Comparison of ENCODE assay signal across 8 mouse cellular contexts in genomic region chr11:94548888-94549690, GRCm38 (mm10). TPM values are rescaled to one million over a fixed set of nuclear protein-coding genes. Genes with fewer than 3 reads are reported as not detected.
DNase-seq lines count a peak whose midpoint lies in the region; ATAC-seq and TF ChIP-seq lines count a peak whose summit lies in the region.

Gene Rsad1, minus strand, starts transcription at chr11:94549255.

- no peaks in the 10 kb centered on the region for H3K79me2 ChIP-seq in CH12.LX (replicated peaks; ENCODE audit: control insufficient read depth, extremely low read depth, insufficient read depth, poor library complexity, severe bottlenecking)

- TF ChIP-seq RAD21 in CH12.LX (IDR thresholded peaks at IDR 0.05; ENCODE audit: low read depth, low read length): peak; percentile 39

- peak; percentile 96 for DNase-seq in CH12.LX (ENCODE audit: extremely low read depth)
- DNase-seq in c-Kit-positive CD71-positive TER-119-negative erythroid progenitor cells, embryonic 14.5 days (ENCODE audit: low read depth): peak; percentile 77
- DNase-seq in heart, postnatal 10 days: peak; percentile 96 to 98
- DNase-seq in large intestine, adult 2 months (ENCODE audit: low read depth, low spot score): peak; percentile 85
- DNase-seq in liver, postnatal 0 days: peak; percentile 94
- peak; percentile 98 for DNase-seq in testis, postnatal 10 days (ENCODE audit: low spot score)

- TF ChIP-seq EP300 in CH12.LX (IDR thresholded peaks at IDR 0.05; ENCODE audit: low read length): no peak; the same call in 1 of the 2 replicates
- TF ChIP-seq EP300 in liver, postnatal 0 days (IDR thresholded peaks at IDR 0.05; ENCODE audit: low read depth): no peak

- peak within 1 kb of the TSS; percentile 32 for H3K9ac ChIP-seq in CH12.LX (ENCODE audit: insufficient read depth, low read depth)
- H3K9ac ChIP-seq in forebrain, embryonic 12.5 days: peak within 1 kb of the TSS; percentile 74
- H3K9ac ChIP-seq in liver, postnatal 0 days (replicated peaks): peak within 1 kb of the TSS; percentile 69
- H3K9ac ChIP-seq in neural tube, embryonic 14.5 days (replicated peaks; ENCODE audit: low read depth, low read length): peak within 1 kb of the TSS; percentile 59

- H3K36me3 ChIP-seq in CH12.LX (replicated peaks in 1 of 2; ENCODE audit: control insufficient read depth in 1 of 2, insufficient read depth in 1 of 2, low read length in 1 of 2): peaks cover 0 to 30% of the 10 kb centered on the region in 2 experiments
- H3K36me3 ChIP-seq in forebrain, embryonic 12.5 days (replicated peaks): no peaks in the 10 kb centered on the region
- no peaks in the 10 kb centered on the region for H3K36me3 ChIP-seq in liver, postnatal 0 days (replicated peaks; ENCODE audit: insufficient read depth, low read length)
- H3K36me3 ChIP-seq in neural tube, embryonic 14.5 days (ENCODE audit: control insufficient read depth, insufficient read depth, low read length): no peaks in the 10 kb centered on the region

- H3K4me3 ChIP-seq in CH12.LX (replicated peaks in 1 of 3; ENCODE audit: low read depth in 2 of 3, low read length in 2 of 3, poor library complexity in 1 of 3): peak within 1 kb of the TSS; percentile 59 to 94 (median 64)
- H3K4me3 ChIP-seq in forebrain, embryonic 12.5 days (replicated peaks): peak within 1 kb of the TSS; percentile 67
- peak within 1 kb of the TSS; percentile 65 for H3K4me3 ChIP-seq in liver, postnatal 0 days (ENCODE audit: low read depth, low read length)
- H3K4me3 ChIP-seq in neural tube, embryonic 14.5 days (ENCODE audit: low read depth, low read length): peak within 1 kb of the TSS; percentile 54

- peak; percentile 86 for ATAC-seq in forebrain, embryonic 12.5 days (ENCODE audit: low FRiP score)
- ATAC-seq in liver, postnatal 0 days: peak; percentile 87
- ATAC-seq in neural tube, embryonic 14.5 days (ENCODE audit: low read depth): peak; percentile 90

- 4% methylated on average over 49 of the region's 49 CpGs for WGBS in forebrain, embryonic 12.5 days
- under 1% methylated on average over 49 of the region's 49 CpGs for WGBS in large intestine, adult 2 months
- WGBS in liver, postnatal 0 days (ENCODE audit: insufficient replicate concordance): 2% methylated on average over 47 of the region's 49 CpGs
- WGBS in neural tube, embryonic 14.5 days: 6% methylated on average over 41 of the region's 49 CpGs

- TF ChIP-seq POLR2A in CH12.LX (IDR thresholded peaks at IDR 0.05; ENCODE audit: low read depth, low read length): peak; percentile 71

- TF ChIP-seq CTCF in CH12.LX (conservative IDR thresholded peaks at IDR 0.05 in 1 of 2, IDR thresholded peaks at IDR 0.05 in 1 of 2; ENCODE audit: low read depth in 2 of 2, low read length in 2 of 2): peak; percentile 77 to 92
- peak; percentile 95 for TF ChIP-seq CTCF in liver, postnatal 0 days (IDR thresholded peaks at IDR 0.05; ENCODE audit: low read depth)

- H3K27me3 ChIP-seq in CH12.LX (replicated peaks): no peaks in the 10 kb centered on the region
- H3K27me3 ChIP-seq in forebrain, embryonic 12.5 days: 0 out of 2 replicates have a peak, but pooled peaks cover 4% of the 10 kb centered on the region
- H3K27me3 ChIP-seq in liver, postnatal 0 days (ENCODE audit: insufficient read depth, low read length): no peaks in the 10 kb centered on the region
- no peaks in the 10 kb centered on the region for H3K27me3 ChIP-seq in neural tube, embryonic 14.5 days (ENCODE audit: control insufficient read depth, insufficient read depth, low read length)

- peaks cover 2 to 25% of the 10 kb centered on the region in 2 experiments for H3K4me1 ChIP-seq in CH12.LX (ENCODE audit: control insufficient read depth in 1 of 2, insufficient read depth in 2 of 2)
- H3K4me1 ChIP-seq in forebrain, embryonic 12.5 days: peaks cover 13% of the 10 kb centered on the region
- H3K4me1 ChIP-seq in liver, postnatal 0 days (ENCODE audit: insufficient read depth): peaks cover 10% of the 10 kb centered on the region
- H3K4me1 ChIP-seq in neural tube, embryonic 14.5 days (ENCODE audit: control insufficient read depth, insufficient read depth, low read length): peaks cover 6% of the 10 kb centered on the region

- peak within 1 kb of the TSS; percentile 56 for H3K27ac ChIP-seq in CH12.LX (ENCODE audit: insufficient read depth, low read depth)
- peak within 1 kb of the TSS; percentile 86 for H3K27ac ChIP-seq in forebrain, embryonic 12.5 days
- H3K27ac ChIP-seq in liver, postnatal 0 days (ENCODE audit: low read depth): peak within 1 kb of the TSS; percentile 81
- H3K27ac ChIP-seq in neural tube, embryonic 14.5 days (ENCODE audit: low read depth, low read length): peak within 1 kb of the TSS; percentile 88

- H3K9me3 ChIP-seq in CH12.LX (replicated peaks; ENCODE audit: low read length): peaks cover 3% of the 10 kb centered on the region
- no peaks in the 10 kb centered on the region for H3K9me3 ChIP-seq in forebrain, embryonic 12.5 days
- no peaks in the 10 kb centered on the region for H3K9me3 ChIP-seq in liver, postnatal 0 days (ENCODE audit: low read length)
- no peaks in the 10 kb centered on the region for H3K9me3 ChIP-seq in neural tube, embryonic 14.5 days (ENCODE audit: control insufficient read depth, low read length)

- intact Hi-C loops in heart, postnatal 10 days (cut with DNase I): loop anchor here (5.0 kb wide), 1 partner anchor 127 kb away; no protein-coding TSS in a partner anchor

- in situ Hi-C loops in CH12.LX (cut with MboI; ENCODE audit: low pct_ligation_motif_present, low pct_unique_long_range_greater_than_20kb, low sequenced_read_pairs): no loop called here

- dilution Hi-C loops in CH12.LX (cut with MboI; ENCODE audit: extremely low pct_ligation_motif_present, extremely low pct_unique_long_range_greater_than_20kb, low sequenced_read_pairs): no loop called here

- H3K4me2 ChIP-seq in CH12.LX (ENCODE audit: insufficient read depth, low read depth, poor library complexity, severe bottlenecking): peak within 1 kb of the TSS; percentile 50
- peak within 1 kb of the TSS; percentile 89 for H3K4me2 ChIP-seq in forebrain, embryonic 12.5 days
- peak within 1 kb of the TSS; percentile 88 for H3K4me2 ChIP-seq in liver, postnatal 0 days (ENCODE audit: low read depth, low read length)
- peak within 1 kb of the TSS; percentile 91 for H3K4me2 ChIP-seq in neural tube, embryonic 14.5 days (ENCODE audit: low read depth, low read length)

TF ChIP-seq in CH12.LX, 34 proteins besides CTCF, POLR2A, EP300 and RAD21 (continues in another document):
- TF ChIP-seq USF2 (conservative IDR thresholded peaks at IDR 0.05; ENCODE audit: low read depth, low read length): no peak
- TF ChIP-seq TCF12 (IDR thresholded peaks at IDR 0.05; ENCODE audit: low read depth, low read length): 0 out of 2 replicates have a peak, but pooled peaks have one; percentile 60
- no peak for TF ChIP-seq CHD2 (IDR thresholded peaks at IDR 0.05; ENCODE audit: low read length)
- no peak for TF ChIP-seq POLR2AphosphoS2 (IDR thresholded peaks at IDR 0.05; ENCODE audit: low read depth, low read length)
- TF ChIP-seq ETS1 (conservative IDR thresholded peaks at IDR 0.05; ENCODE audit: low read depth, low read length): peak; percentile 12; the same call in 1 of the 2 replicates
- peak; percentile 77 for TF ChIP-seq SMC3 (IDR thresholded peaks at IDR 0.05; ENCODE audit: low read depth, low read length)
- TF ChIP-seq JUN (IDR thresholded peaks at IDR 0.05; ENCODE audit: insufficient read depth, low read depth, low read length): no peak
- peak; percentile 58 for TF ChIP-seq USF1 (IDR thresholded peaks at IDR 0.05; ENCODE audit: low read depth, low read length)
- TF ChIP-seq MAFK (IDR thresholded peaks at IDR 0.05; ENCODE audit: insufficient replicate concordance, low read length): no peak
- peak; percentile 64 for TF ChIP-seq IRF4 (IDR thresholded peaks at IDR 0.05; ENCODE audit: low read depth, low read length)
- 0 out of 2 replicates have a peak, but pooled peaks have one; percentile 19 for TF ChIP-seq JUND (conservative IDR thresholded peaks at IDR 0.05; ENCODE audit: low read depth, low read length)
- TF ChIP-seq SIN3A (IDR thresholded peaks at IDR 0.05; ENCODE audit: low read length): peak; percentile 77
- TF ChIP-seq MEF2A (IDR thresholded peaks at IDR 0.05; ENCODE audit: borderline replicate concordance, low read depth, low read length): no peak; the same call in none of the 2 replicates
- peak; percentile 84 for TF ChIP-seq ELF1 (IDR thresholded peaks at IDR 0.05; ENCODE audit: low read depth, low read length)
- TF ChIP-seq MAX (IDR thresholded peaks at IDR 0.05; ENCODE audit: low read length): peak; percentile 92
- TF ChIP-seq PAX5 (IDR thresholded peaks at IDR 0.05; ENCODE audit: low read length): no peak
- peak; percentile 73 for TF ChIP-seq MAZ (IDR thresholded peaks at IDR 0.05; ENCODE audit: low read depth, low read length)
- no peak for TF ChIP-seq ZKSCAN1 (IDR thresholded peaks at IDR 0.05; ENCODE audit: borderline replicate concordance, low read depth, low read length)
- TF ChIP-seq MXI1 (IDR thresholded peaks at IDR 0.05; ENCODE audit: low read depth, low read length): peak; percentile 96
- peak; percentile 98 for TF ChIP-seq MYC (IDR thresholded peaks at IDR 0.05; ENCODE audit: low read depth, low read length)
- TF ChIP-seq GABPA (IDR thresholded peaks at IDR 0.05; ENCODE audit: insufficient replicate concordance, low read depth, low read length): peak; percentile 5; the same call in 1 of the 2 replicates
- 0 out of 2 replicates have a peak, but pooled peaks have one; percentile 59 for TF ChIP-seq KAT2A (IDR thresholded peaks at IDR 0.05; ENCODE audit: insufficient replicate concordance, low read length)
- TF ChIP-seq NELFE (IDR thresholded peaks at IDR 0.05; ENCODE audit: low read depth, low read length): peak; percentile 74
- TF ChIP-seq TBP (conservative IDR thresholded peaks at IDR 0.05; ENCODE audit: low read depth, low read length): no peak
- no peak for TF ChIP-seq ZNF384 (IDR thresholded peaks at IDR 0.05; ENCODE audit: low read depth, low read length)
- no peak for TF ChIP-seq ZC3H11A (IDR thresholded peaks at IDR 0.05; ENCODE audit: low read depth, low read length)
- TF ChIP-seq CHD1 (IDR thresholded peaks at IDR 0.05; ENCODE audit: low read depth, low read length): no peak
- peak; percentile 84 for TF ChIP-seq HCFC1 (IDR thresholded peaks at IDR 0.05; ENCODE audit: low read depth, low read length)

RNA-seq across cellular contexts. Expression of gene Rsad1, which starts in this region (rescaled TPM):
- total RNA-seq in CH12.LX (2012; rRNA removed) (6.0 and 7.3 TPM in 2 replicates), CH12.LX (2014; rRNA removed) (7.2 and 9.3 TPM in 2 replicates)
- polyA plus RNA-seq in CH12.LX (2012; ENCODE audit: insufficient read length, low read depth): 8.6 and 9.2 TPM in 2 replicates
- 2.8 and 3.0 TPM in 2 replicates for polyA plus RNA-seq in forebrain, embryonic 12.5 days (2016; fragmentation: Nextera tagmentation; extraction: Ambion mirVana)
- 10 to 100 TPM in 1 of 2 experiments, 1 to 10 TPM in 1; 9.8 to 10.2 TPM for total RNA-seq in heart, postnatal 10 days (2021)
- polyA plus RNA-seq in large intestine, adult 2 months (2012; rRNA removed): 2.5 and 6.2 TPM in 2 replicates
- 1.7 and 1.9 TPM in 2 replicates for polyA plus RNA-seq in liver, postnatal 0 days (2015; fragmentation: Nextera tagmentation; extraction: Ambion mirVana)
- polyA plus RNA-seq in neural tube, embryonic 14.5 days (2014; fragmentation: Nextera tagmentation; extraction: Ambion mirVana): 5.2 and 12.3 TPM in 2 replicates

Comparison
In these comparisons a context has a peak if more than half of its experiments do, and no peak if none do; other contexts are left out.
1. Peak in every context shown above with its lines: DNase-seq, ATAC-seq, H3K4me3 ChIP-seq and H3K27ac ChIP-seq.